Mouse (Mus musculus): ENCODE data around the gene 5730596B20Rik. TPM values are rescaled to one million over a fixed set of nuclear protein-coding genes. Genes with fewer than 3 reads are reported as not detected.

5730596B20Rik gene
- polyA plus RNA-seq, 2 experiments: 0.29 to 0.44 TPM

- Histone ChIP-seq H3K4me1 (ENCODE audit: control insufficient read depth, insufficient read depth, low read length) (peaks cover 17% of the 10 kb centered on the region), H3K27ac (replicated peaks; ENCODE audit: low read depth, low read length) (no peak overlapping the region), H3K36me3 (ENCODE audit: control insufficient read depth, insufficient read depth, low read length) (peaks cover 15% of the 10 kb centered on the region), H3K4me2 (replicated peaks; ENCODE audit: low read depth, low read length, severe bottlenecking) (no peak overlapping the region), H3K4me3 (replicated peaks; ENCODE audit: low read length) (no peak overlapping the region), H3K9ac (ENCODE audit: low read depth, low read length, severe bottlenecking) (no peak overlapping the region), H3K9me3 (ENCODE audit: control insufficient read depth, low read length) (no peaks in the 10 kb centered on the region), H3K27me3 (ENCODE audit: control insufficient read depth, insufficient read depth, low read length) (peaks cover 87% of the 10 kb centered on the region)
- TF ChIP-seq POLR2A (IDR thresholded peaks at IDR 0.05; ENCODE audit: borderline replicate concordance, extremely low read depth, insufficient read depth, insufficient read length): no peak
- ATAC-seq (ENCODE audit: low FRiP score, low read depth) (no peak), DNase-seq (ENCODE audit: low spot score) (no peak)
- 34% methylated on average over 4 of the region's 4 CpGs for WGBS
Measured at GRCm38 (mm10) chr6:52166431-52167077, 10.7 kb upstream of the 5730596B20Rik start.

- DNase-seq (ENCODE audit: low spot score): no peak
- Histone ChIP-seq H3K4me2 (replicated peaks; ENCODE audit: low read depth, low read length, severe bottlenecking) (no peak overlapping the region), H3K9me3 (ENCODE audit: control insufficient read depth, low read length) (no peaks in the 10 kb centered on the region), H3K9ac (ENCODE audit: low read depth, low read length, severe bottlenecking) (no peak overlapping the region), H3K4me1 (ENCODE audit: control insufficient read depth, insufficient read depth, low read length) (peaks cover 20% of the 10 kb centered on the region), H3K27me3 (ENCODE audit: control insufficient read depth, insufficient read depth, low read length) (peaks cover 87% of the 10 kb centered on the region), H3K36me3 (ENCODE audit: control insufficient read depth, insufficient read depth, low read length) (peaks cover 18% of the 10 kb centered on the region), H3K4me3 (replicated peaks; ENCODE audit: low read length) (no peak overlapping the region), H3K27ac (replicated peaks; ENCODE audit: low read depth, low read length) (no peak overlapping the region)
- WGBS: 57% methylated on average over 1 of the region's 1 CpGs
- no peak for TF ChIP-seq POLR2A (IDR thresholded peaks at IDR 0.05; ENCODE audit: borderline replicate concordance, extremely low read depth, insufficient read depth, insufficient read length)
- no peak for ATAC-seq (ENCODE audit: low FRiP score, low read depth)
Measured at GRCm38 (mm10) chr6:52167176-52167575, 10.1 kb upstream of the 5730596B20Rik start.

- WGBS: 40% methylated on average over 14 of the region's 14 CpGs
- no peak for TF ChIP-seq POLR2A (IDR thresholded peaks at IDR 0.05; ENCODE audit: borderline replicate concordance, extremely low read depth, insufficient read depth, insufficient read length)
- Histone ChIP-seq H3K4me2 (replicated peaks; ENCODE audit: low read depth, low read length, severe bottlenecking) (no peak overlapping the region), H3K36me3 (ENCODE audit: control insufficient read depth, insufficient read depth, low read length) (peaks cover 20% of the 10 kb centered on the region), H3K4me3 (replicated peaks; ENCODE audit: low read length) (no peak overlapping the region), H3K4me1 (ENCODE audit: control insufficient read depth, insufficient read depth, low read length) (peaks cover 24% of the 10 kb centered on the region), H3K27ac (replicated peaks; ENCODE audit: low read depth, low read length) (no peak overlapping the region), H3K27me3 (ENCODE audit: control insufficient read depth, insufficient read depth, low read length) (peaks cover 85% of the 10 kb centered on the region), H3K9me3 (ENCODE audit: control insufficient read depth, low read length) (no peaks in the 10 kb centered on the region), H3K9ac (ENCODE audit: low read depth, low read length, severe bottlenecking) (no peak overlapping the region)
- ATAC-seq (ENCODE audit: low FRiP score, low read depth) (no peak), DNase-seq (ENCODE audit: low spot score) (no peak)
Measured at GRCm38 (mm10) chr6:52167736-52168161, 9.5 kb upstream of the 5730596B20Rik start.

GRCm38 (mm10) chr6:52168191-52169055 lies 8.9 kb upstream of the 5730596B20Rik start:
- peak overlapping the region; percentile 20; the same call in 1 of the 2 replicates for H3K4me2 ChIP-seq (replicated peaks; ENCODE audit: low read depth, low read length, severe bottlenecking)
- H3K4me1 ChIP-seq (ENCODE audit: control insufficient read depth, insufficient read depth, low read length): peaks cover 29% of the 10 kb centered on the region
- H3K36me3 ChIP-seq (ENCODE audit: control insufficient read depth, insufficient read depth, low read length): peaks cover 20% of the 10 kb centered on the region
- H3K27ac ChIP-seq (replicated peaks; ENCODE audit: low read depth, low read length): no peak overlapping the region
- H3K9ac ChIP-seq (ENCODE audit: low read depth, low read length, severe bottlenecking): no peak overlapping the region
- 0 out of 2 replicates have a peak overlapping the region, but pooled peaks have one; percentile 5 for H3K4me3 ChIP-seq (replicated peaks; ENCODE audit: low read length)
- H3K27me3 ChIP-seq (ENCODE audit: control insufficient read depth, insufficient read depth, low read length): peaks cover 79% of the 10 kb centered on the region
- WGBS: 23% methylated on average over 34 of the region's 42 CpGs
- no peak for TF ChIP-seq POLR2A (IDR thresholded peaks at IDR 0.05; ENCODE audit: borderline replicate concordance, extremely low read depth, insufficient read depth, insufficient read length)
- no peaks in the 10 kb centered on the region for H3K9me3 ChIP-seq (ENCODE audit: control insufficient read depth, low read length)
- DNase-seq (ENCODE audit: low spot score): no peak
- no peak for ATAC-seq (ENCODE audit: low FRiP score, low read depth)

GRCm38 (mm10) chr6:52169499-52170165 lies 7.7 kb upstream of the 5730596B20Rik start:
- H3K9me3 ChIP-seq (ENCODE audit: control insufficient read depth, low read length): no peaks in the 10 kb centered on the region
- 57% methylated on average over 16 of the region's 16 CpGs for WGBS
- H3K36me3 ChIP-seq (ENCODE audit: control insufficient read depth, insufficient read depth, low read length): peaks cover 20% of the 10 kb centered on the region
- H3K27ac ChIP-seq (replicated peaks; ENCODE audit: low read depth, low read length): no peak overlapping the region
- no peak overlapping the region for H3K4me3 ChIP-seq (replicated peaks; ENCODE audit: low read length)
- no peak for TF ChIP-seq POLR2A (IDR thresholded peaks at IDR 0.05; ENCODE audit: borderline replicate concordance, extremely low read depth, insufficient read depth, insufficient read length)
- ATAC-seq (ENCODE audit: low FRiP score, low read depth) (no peak), DNase-seq (ENCODE audit: low spot score) (no peak)
- H3K27me3 ChIP-seq (ENCODE audit: control insufficient read depth, insufficient read depth, low read length): peaks cover 75% of the 10 kb centered on the region
- H3K4me2 ChIP-seq (replicated peaks; ENCODE audit: low read depth, low read length, severe bottlenecking): 0 out of 2 replicates have a peak overlapping the region, but pooled peaks have one; percentile 7
- H3K4me1 ChIP-seq (ENCODE audit: control insufficient read depth, insufficient read depth, low read length): peaks cover 21% of the 10 kb centered on the region
- H3K9ac ChIP-seq (ENCODE audit: low read depth, low read length, severe bottlenecking): no peak overlapping the region

Data from limb, embryonic 14.5 days (tissue).